Mouse (Mus musculus) CD4-positive, CD25-positive, alpha-beta regulatory T cell, adult 9 weeks (primary cell): ENCODE measurements around the gene Olfr1134. TPM values are rescaled to one million over a fixed set of nuclear protein-coding genes. Genes with fewer than 3 reads are reported as not detected.

ENCODE experiments used
- polyA plus RNA-seq: library from polyadenylated mRNA; unstranded; fragments of 100-300 nt; shearing (Covaris generic); gene quantifications from one replicate; pipeline ENCODE4 v1.2.1, GENCODE M21; 2017

Olfr1134 gene
- polyA plus RNA-seq = not detected

GRCm38 (mm10) chr2:87658360-87658759 lies at the start of gene Olfr1134:
Gene Olfr1134 (minus strand): TSS chr2:87658460.

DNA sequence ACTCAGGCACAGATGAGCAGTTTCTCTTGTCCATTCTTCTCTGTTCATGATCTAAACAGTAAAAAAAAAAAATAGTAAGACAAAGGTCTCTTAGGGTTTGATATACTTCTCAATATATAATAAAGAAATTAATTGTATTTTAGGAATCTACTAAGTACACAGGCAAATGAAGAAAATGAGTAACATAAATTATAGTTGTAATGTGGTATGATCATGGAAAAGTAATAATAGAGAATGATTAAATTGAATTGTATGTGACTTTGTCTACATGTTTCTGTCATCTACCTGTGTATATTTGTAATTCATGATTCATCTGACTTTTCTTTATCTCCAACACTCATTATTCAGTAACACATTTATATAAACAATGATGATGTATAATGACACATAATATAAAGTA lies 35.6 kb upstream of the Olfr1134 start, which contains the start of gene Olfr1136:
Gene Olfr1136, minus strand, starts transcription at position 101 of the 400 bp plus-strand sequence.

DNA sequence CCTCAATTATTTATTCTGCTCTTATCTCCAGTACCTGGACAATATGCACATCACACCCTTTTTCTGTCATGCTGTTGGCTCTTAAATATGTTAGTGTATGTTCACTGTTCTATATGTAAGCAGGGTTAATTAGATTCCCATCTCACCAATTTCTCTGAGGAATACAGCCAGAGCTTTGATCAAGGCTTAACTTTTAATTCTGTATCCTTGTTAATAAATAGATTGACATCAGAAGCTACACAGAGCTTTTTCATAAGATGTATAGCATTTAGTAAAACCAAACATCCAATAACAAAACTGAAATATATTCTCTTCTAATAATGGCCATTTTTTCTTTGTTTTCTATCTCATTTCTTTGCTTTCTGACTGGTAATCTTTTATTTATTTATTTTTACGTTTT lies 15.3 kb upstream of the Olfr1134 start, which contains the start of gene Olfr1135:
Gene Olfr1135, minus strand, starts transcription at position 101 of the 400 bp plus-strand sequence.

GRCm38 (mm10) chr2:87647274-87647673 lies 11.0 kb downstream of the Olfr1134 start, which contains the start of gene Olfr1133:
Gene Olfr1133 (minus strand): TSS chr2:87647374.

DNA sequence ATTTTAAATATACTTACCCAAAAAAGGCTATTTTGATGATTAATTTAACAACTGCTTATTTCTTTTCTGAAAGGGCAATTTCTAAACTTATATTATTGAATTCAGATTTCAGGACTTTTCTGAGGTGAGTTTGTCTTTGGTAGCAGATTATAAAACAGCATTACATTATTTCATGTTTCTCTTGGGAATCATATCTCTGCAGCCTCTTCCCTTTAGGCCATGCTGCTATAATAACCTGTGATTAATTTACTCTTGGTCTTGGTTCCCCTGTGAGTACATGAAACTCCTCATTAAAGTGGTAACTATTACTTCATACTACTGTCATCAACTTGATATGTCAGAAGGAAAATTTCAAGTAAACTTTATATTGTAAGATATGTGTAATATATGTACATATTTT lies 20.8 kb downstream of the Olfr1134 start, which contains the start of gene Olfr1132:
Gene Olfr1132, minus strand, starts transcription at position 101 of the 400 bp plus-strand sequence.

DNA sequence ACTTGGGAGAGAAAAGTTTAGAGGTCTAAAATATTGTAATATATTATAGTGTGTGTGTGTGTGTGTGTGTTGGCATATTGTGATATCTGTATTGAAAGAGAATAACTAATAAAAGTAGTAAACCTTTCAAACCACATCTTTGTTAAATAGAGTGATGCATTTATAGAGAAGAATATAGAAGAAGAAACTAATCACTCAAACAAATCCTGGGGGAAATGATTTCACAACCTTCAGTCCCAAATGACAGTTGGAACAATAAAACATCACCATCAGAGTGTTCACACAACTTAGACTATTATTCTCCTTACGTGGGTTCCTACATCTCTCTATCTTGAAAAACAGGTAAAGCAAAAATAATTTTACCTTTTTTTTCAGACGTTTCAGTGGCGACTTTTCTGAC lies 31.5 kb downstream of the Olfr1134 start, which contains the start of gene Olfr1131:
Gene Olfr1131, plus strand, starts transcription at position 301 of the 400 bp plus-strand sequence.

DNA sequence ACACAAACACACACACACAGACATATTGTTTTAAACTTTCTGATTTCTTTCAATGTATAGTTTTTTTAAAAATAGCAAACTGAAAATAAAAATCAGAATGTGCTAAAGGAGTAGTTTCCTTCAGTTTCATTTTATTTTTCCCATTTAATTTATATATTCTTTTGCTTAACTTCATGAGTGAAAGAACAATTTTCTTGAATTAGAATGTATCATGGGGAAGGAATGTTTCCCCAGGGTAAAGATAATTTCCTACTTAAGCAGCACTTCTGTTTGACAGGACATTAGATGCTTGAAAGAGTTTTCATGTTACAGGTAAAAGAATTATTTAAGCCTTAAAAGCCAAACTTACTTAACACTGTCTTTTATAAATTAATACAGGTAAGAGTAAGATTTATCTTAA lies 52.3 kb downstream of the Olfr1134 start, which contains the start of gene Olfr1130:
Gene Olfr1130, plus strand, starts transcription at position 301 of the 400 bp plus-strand sequence.

Other genes with a start within 250 kb of the Olfr1134 start
- not detected for gene Olfr1123, start 241.8 kb downstream of the Olfr1134 start, polyA plus RNA-seq
- gene Olfr1124, start 228.2 kb downstream of the Olfr1134 start, polyA plus RNA-seq = not detected
- gene Olfr1126, start 204.5 kb downstream of the Olfr1134 start, polyA plus RNA-seq = not detected
- gene Pramel7, start 161.4 kb downstream of the Olfr1134 start, polyA plus RNA-seq = not detected
- not detected for gene Pramel6, start 151.9 kb downstream of the Olfr1134 start, polyA plus RNA-seq
- not detected for gene Olfr153, start 126.7 kb downstream of the Olfr1134 start, polyA plus RNA-seq
- gene Olfr1128, start 112.9 kb downstream of the Olfr1134 start, polyA plus RNA-seq = not detected
- not detected for gene Olfr1129, start 84.6 kb downstream of the Olfr1134 start, polyA plus RNA-seq
- not detected for gene Olfr1130, start 52.2 kb downstream of the Olfr1134 start, polyA plus RNA-seq
- gene Olfr1131, start 31.4 kb downstream of the Olfr1134 start, polyA plus RNA-seq = not detected
- gene Olfr1132, start 20.9 kb downstream of the Olfr1134 start, polyA plus RNA-seq = not detected
- gene Olfr1133, start 11.1 kb downstream of the Olfr1134 start, polyA plus RNA-seq = not detected
- not detected for gene Olfr1135, start 15.2 kb upstream of the Olfr1134 start, polyA plus RNA-seq
- gene Olfr1136, start 35.5 kb upstream of the Olfr1134 start, polyA plus RNA-seq = not detected
- not detected for gene Olfr1137, start 54.7 kb upstream of the Olfr1134 start, polyA plus RNA-seq
- gene Olfr1138, start 81.5 kb upstream of the Olfr1134 start, polyA plus RNA-seq = not detected
- gene Olfr1140, start 85.3 kb upstream of the Olfr1134 start, polyA plus RNA-seq = not detected
- not detected for gene Olfr1141, start 95.5 kb upstream of the Olfr1134 start, polyA plus RNA-seq
- not detected for gene Olfr152, start 121.0 kb upstream of the Olfr1134 start, polyA plus RNA-seq
- not detected for gene Olfr1143, start 142.1 kb upstream of the Olfr1134 start, polyA plus RNA-seq
- gene Olfr1145, start 151.4 kb upstream of the Olfr1134 start, polyA plus RNA-seq = not detected
- not detected for gene Olfr1148, start 172.1 kb upstream of the Olfr1134 start, polyA plus RNA-seq
- gene Olfr1150-ps1, start 185.5 kb upstream of the Olfr1134 start, polyA plus RNA-seq = not detected
- not detected for gene Olfr1151, start 197.4 kb upstream of the Olfr1134 start, polyA plus RNA-seq
- gene Olfr1152, start 208.0 kb upstream of the Olfr1134 start, polyA plus RNA-seq = 0.04 TPM
- not detected for gene Olfr1153, start 236.5 kb upstream of the Olfr1134 start, polyA plus RNA-seq
- gene Olfr1154, start 246.7 kb upstream of the Olfr1134 start, polyA plus RNA-seq = not detected